Mouse (Mus musculus) cortical plate, adult 2 months (tissue): ENCODE results near the gene Ttbk1. TPM values are rescaled to one million over a fixed set of nuclear protein-coding genes. Genes with fewer than 3 reads are reported as not detected.

Source experiments
- H3K27ac ChIP-seq: fragments of 200-500 bp; 2 replicates; pipeline ENCODE4 v1.5.1; 2012; ENCODE audit warnings: low read length, control low read depth, inconsistent platforms; ENCODE audit not compliant: insufficient read depth
- H3K4me1 ChIP-seq: fragments of 200-500 bp; 2 replicates; pipeline ENCODE4 v1.6.1; 2011; ENCODE audit warnings: low read length; ENCODE audit not compliant: control insufficient read depth, insufficient read depth
- H3K4me3 ChIP-seq: fragments of 200-500 bp; 2 replicates; pipeline ENCODE4 v1.5.1; 2011; ENCODE audit warnings: mild to moderate bottlenecking, low read length, control low read depth; ENCODE audit not compliant: insufficient read depth
- CTCF ChIP-seq: fragments of 200-500 bp; IDR thresholded peaks from 2 replicates; pipeline ENCODE4 v1.5.1; 2011; ENCODE audit warnings: mild to moderate bottlenecking, control low read depth, low read length; ENCODE audit not compliant: insufficient read depth; ENCODE audit errors: extremely low read depth
- POLR2A ChIP-seq: fragments of 200-500 bp; IDR thresholded peaks from 2 replicates; pipeline ENCODE4 v1.6.1; 2011; ENCODE audit warnings: mild to moderate bottlenecking, low read length, control low read depth; ENCODE audit not compliant: insufficient read depth; ENCODE audit errors: extremely low read depth
- polyA plus RNA-seq: library from polyadenylated mRNA; depleted of rRNA; stranded (reverse); fragments of >200 nt; gene quantifications from 2 replicates; pipeline ENCODE4 v1.2.3, GENCODE M21; 2012

Gene Ttbk1
- polyA plus RNA-seq, 1 experiment = 57.3 TPM

- TF ChIP-seq POLR2A (no peak), CTCF (no peak)
- H3K27ac ChIP-seq = no peak overlapping the region
- H3K4me1 ChIP-seq = peaks cover 6% of the 10 kb centered on the region; the same call in 1 of the 2 replicates
- H3K4me3 ChIP-seq = no peak overlapping the region; the same call in 1 of the 2 replicates
Observed at GRCm38 (mm10) chr17:46453970-46454411, 33.5 kb downstream of the Ttbk1 start.

- no peak overlapping the region for H3K4me3 ChIP-seq
- no peak overlapping the region for H3K27ac ChIP-seq
- TF ChIP-seq CTCF (no peak), POLR2A (no peak)
- peaks cover 6% of the 10 kb centered on the region; the same call in 1 of the 2 replicates for H3K4me1 ChIP-seq
Observed at GRCm38 (mm10) chr17:46453302-46453948, 34.0 kb downstream of the Ttbk1 start.

GRCm38 (mm10) chr17:46452683-46453082 lies 34.8 kb downstream of the Ttbk1 start:
- Histone ChIP-seq H3K4me3 (no peak overlapping the region), H3K4me1 (peaks cover 6% of the 10 kb centered on the region; the same call in 1 of the 2 replicates), H3K27ac (no peak overlapping the region)
- TF ChIP-seq POLR2A (no peak), CTCF (no peak)

GRCm38 (mm10) chr17:46446264-46446663 lies 41.2 kb downstream of the Ttbk1 start:
- Histone ChIP-seq H3K4me1 (no peaks in the 10 kb centered on the region), H3K4me3 (no peak overlapping the region), H3K27ac (no peak overlapping the region)
- TF ChIP-seq POLR2A (no peak), CTCF (no peak)

- H3K4me1 ChIP-seq = no peaks in the 10 kb centered on the region
- no peak for TF ChIP-seq CTCF
- no peak for TF ChIP-seq POLR2A
- no peak overlapping the region for H3K27ac ChIP-seq
- no peak overlapping the region for H3K4me3 ChIP-seq
Observed at GRCm38 (mm10) chr17:46444839-46445579, 42.5 kb downstream of the Ttbk1 start.

GRCm38 (mm10) chr17:46439176-46439575 lies 48.3 kb downstream of the Ttbk1 start:
- Histone ChIP-seq H3K4me3 (no peak overlapping the region), H3K27ac (no peak overlapping the region), H3K4me1 (no peaks in the 10 kb centered on the region)
- TF ChIP-seq CTCF (no peak), POLR2A (no peak)

- TF ChIP-seq POLR2A (no peak), CTCF (no peak)
- Histone ChIP-seq H3K4me3 (no peak within 1 kb of the TSS), H3K4me1 (no peaks in the 10 kb centered on the region), H3K27ac (no peak within 1 kb of the TSS)
Observed at GRCm38 (mm10) chr17:46438298-46438873, 49.1 kb downstream of the Ttbk1 start, which contains the start of gene Slc22a7. Slc22a7 (minus strand) TSS chr17:46438457.

- TF ChIP-seq POLR2A = no peak
- peak; percentile 26; the same call in 1 of the 2 replicates for TF ChIP-seq CTCF
Observed at GRCm38 (mm10) chr17:46436672-46437366, 50.7 kb downstream of the Ttbk1 start.

GRCm38 (mm10) chr17:46433627-46434026 lies 53.8 kb downstream of the Ttbk1 start:
- no peak overlapping the region for H3K4me3 ChIP-seq
- TF ChIP-seq CTCF = no peak
- TF ChIP-seq POLR2A = no peak
- H3K27ac ChIP-seq = no peak overlapping the region
- no peaks in the 10 kb centered on the region for H3K4me1 ChIP-seq

More at GRCm38 (mm10) chr17:46436672-46437366, 50.7 kb downstream of the Ttbk1 start:
- Histone ChIP-seq H3K4me3 (no peak overlapping the region), H3K27ac (no peak overlapping the region), H3K4me1 (no peaks in the 10 kb centered on the region)
